Mouse (Mus musculus) kidney, adult 2 months (tissue): ENCODE measurements at regions not wholly inside any gene's neighbourhood (a gene's known extent, or its start where the extent isn't known, plus 50 kb on each side); places are given as distances from the start of the nearest gene placed in this dataset.

ENCODE experiments used
- DNase-seq: peaks from one replicate; pipeline ENCODE4 v3.0.0; 2021
- H3K27ac ChIP-seq: fragments of 200-500 bp; 2 replicates; pipeline ENCODE4 v1.5.1; 2012; ENCODE audit warnings: low read depth, low read length, control low read depth, inconsistent platforms; ENCODE audit not compliant: insufficient read depth
- H3K27me3 ChIP-seq: fragments of 200-500 bp; replicated peaks from 2 replicates; pipeline ENCODE4 v1.6.1; 2012; ENCODE audit warnings: mild to moderate bottlenecking, moderate library complexity, low read length, inconsistent platforms; ENCODE audit not compliant: control insufficient read depth, insufficient read depth
- H3K36me3 ChIP-seq: fragments of 200-500 bp; 2 replicates; pipeline ENCODE4 v1.6.1; 2012; ENCODE audit warnings: mild to moderate bottlenecking, moderate library complexity, low read length, inconsistent platforms; ENCODE audit not compliant: control insufficient read depth, insufficient read depth
- H3K4me1 ChIP-seq: fragments of 200-500 bp; 2 replicates; pipeline ENCODE4 v1.6.1; 2011; ENCODE audit warnings: low read length; ENCODE audit not compliant: control insufficient read depth, insufficient read depth
- H3K4me3 ChIP-seq: fragments of 200-500 bp; 2 replicates; pipeline ENCODE4 v1.5.1; 2011; ENCODE audit warnings: mild to moderate bottlenecking, low read depth, low read length, control low read depth; ENCODE audit not compliant: insufficient read depth
- CTCF ChIP-seq: fragments of 200-500 bp; conservative IDR thresholded peaks from 2 replicates; pipeline ENCODE4 v1.5.1; 2011; ENCODE audit warnings: low read depth, mild to moderate bottlenecking, control low read depth, low read length, moderate library complexity, mixed read lengths; ENCODE audit not compliant: insufficient read depth, insufficient read length
- POLR2A ChIP-seq: fragments of 200-500 bp; IDR thresholded peaks from one replicate; pipeline ENCODE4 v1.6.1; 2011; ENCODE audit warnings: low read depth, low read length, control low read depth
- WGBS: fragments of 180-500 bp; shearing (Covaris S2); methylation state at CpG from one replicate; pipeline ENCODE4 v1.1.7; 2018; 5-methylcytosine and 5-hydroxymethylcytosine counted together

DNA sequence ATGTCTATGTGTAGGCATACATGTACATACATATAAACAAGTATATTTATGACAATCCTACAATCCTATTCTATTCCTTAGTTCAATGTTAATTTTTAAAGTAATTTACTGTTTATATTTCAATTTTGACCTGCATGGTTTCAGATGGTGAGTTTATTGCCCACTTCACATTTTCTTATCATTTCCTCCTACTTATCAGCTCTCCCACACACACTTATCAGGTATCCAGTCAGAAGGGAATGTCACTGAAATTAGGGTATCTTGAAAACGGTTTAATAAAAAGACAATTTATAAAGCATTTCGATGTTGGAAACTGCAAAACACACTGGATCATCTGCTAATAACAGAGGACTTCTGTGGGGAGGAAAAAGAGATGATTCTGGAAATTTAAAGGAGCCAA lies 233.8 kb downstream of the Gm21750 start:
- Histone ChIP-seq H3K36me3 (no peaks in the 10 kb centered on the region), H3K27me3 (no peaks in the 10 kb centered on the region), H3K27ac (no peak overlapping the region), H3K4me3 (no peak overlapping the region), H3K4me1 (no peaks in the 10 kb centered on the region)
- WGBS, result 57% methylated on average over 2 of the region's 2 CpGs
- no peak for DNase-seq
- TF ChIP-seq CTCF, result no peak

GRCm38 (mm10) chr14:73895266-73895665 lies 234.2 kb downstream of the Gm21750 start:
- Histone ChIP-seq H3K4me1 (no peaks in the 10 kb centered on the region), H3K36me3 (no peaks in the 10 kb centered on the region), H3K27me3 (no peaks in the 10 kb centered on the region), H3K27ac (no peak overlapping the region), H3K4me3 (no peak overlapping the region)
- DNase-seq, result no peak
- TF ChIP-seq CTCF (no peak), POLR2A (no peak)
- 57% methylated on average over 3 of the region's 3 CpGs for WGBS

DNA sequence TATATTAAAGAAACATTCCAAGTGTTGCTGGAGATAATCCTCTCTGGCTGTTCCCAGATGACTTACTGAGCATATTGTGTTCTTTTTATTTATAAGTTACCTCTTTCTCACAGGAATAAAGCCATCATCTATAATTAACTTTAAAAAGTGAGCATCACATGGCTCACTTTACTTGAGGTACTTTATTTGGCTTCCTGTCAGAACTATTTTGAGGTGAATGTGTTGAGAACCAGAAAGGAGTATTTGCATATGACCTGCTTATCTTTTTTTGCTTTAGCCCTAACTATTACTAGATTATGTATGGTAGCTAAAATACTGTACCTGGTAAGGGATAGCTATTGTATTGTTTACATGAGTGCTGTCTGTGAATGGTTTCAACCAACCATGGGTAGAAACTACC lies 238.1 kb downstream of the Gm21750 start:
- TF ChIP-seq CTCF (no peak), POLR2A (no peak)
- H3K27ac ChIP-seq, result no peak overlapping the region
- no peak overlapping the region for H3K4me3 ChIP-seq
- no peaks in the 10 kb centered on the region for H3K4me1 ChIP-seq
- no peaks in the 10 kb centered on the region for H3K27me3 ChIP-seq
- H3K36me3 ChIP-seq, result no peaks in the 10 kb centered on the region
- no peak for DNase-seq

DNA sequence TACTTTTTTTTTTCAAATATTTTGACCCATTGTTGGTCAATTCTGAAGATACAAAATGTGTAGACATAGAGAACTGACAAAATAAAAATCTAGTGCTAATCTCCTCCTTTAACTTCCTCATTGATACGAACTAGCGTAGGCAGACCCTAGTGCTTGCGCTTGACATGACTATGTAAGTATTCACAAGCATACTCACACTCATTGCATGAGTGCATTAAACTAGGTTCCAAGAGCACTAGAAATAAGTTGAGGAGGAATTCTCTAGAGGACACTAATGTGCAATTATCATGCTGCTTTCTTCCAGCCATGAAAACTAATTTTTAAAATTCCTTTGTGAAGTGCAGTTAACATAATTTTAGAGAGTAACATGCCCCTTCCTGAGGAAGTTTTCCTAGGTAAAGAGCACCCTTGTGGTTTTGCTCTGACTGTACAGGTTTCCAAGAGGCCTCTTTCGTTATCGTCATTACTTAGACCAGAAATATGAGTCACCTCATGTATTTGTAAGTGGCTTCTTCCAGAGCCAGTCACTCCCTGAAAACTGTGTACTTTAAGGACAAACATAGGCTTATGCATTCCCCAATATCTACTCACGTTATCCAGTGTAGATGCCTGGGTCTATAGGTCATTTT lies 241.2 kb downstream of the Gm21750 start:
- Histone ChIP-seq H3K27me3 (no peaks in the 10 kb centered on the region), H3K4me3 (no peak overlapping the region), H3K4me1 (no peaks in the 10 kb centered on the region), H3K36me3 (no peaks in the 10 kb centered on the region), H3K27ac (no peak overlapping the region)
- 86% methylated on average over 6 of the region's 6 CpGs for WGBS
- DNase-seq, result no peak
- TF ChIP-seq CTCF (no peak), POLR2A (no peak)

GRCm38 (mm10) chr14:73913756-73914448 lies 252.9 kb downstream of the Gm21750 start:
- DNase-seq, result no peak
- WGBS, result 56% methylated on average over 5 of the region's 5 CpGs
- no peaks in the 10 kb centered on the region for H3K4me1 ChIP-seq

GRCm38 (mm10) chr14:73915990-73916389 lies 255.0 kb downstream of the Gm21750 start:
- DNase-seq, result no peak
- no peak overlapping the region for H3K27ac ChIP-seq
- no peaks in the 10 kb centered on the region for H3K4me1 ChIP-seq
- no peak for TF ChIP-seq POLR2A
- TF ChIP-seq CTCF, result no peak
- no peak overlapping the region for H3K4me3 ChIP-seq
- no peaks in the 10 kb centered on the region for H3K27me3 ChIP-seq
- no peaks in the 10 kb centered on the region for H3K36me3 ChIP-seq

More at GRCm38 (mm10) chr14:73913756-73914448, 252.9 kb downstream of the Gm21750 start:
- no peak overlapping the region for H3K27ac ChIP-seq
- H3K27me3 ChIP-seq, result no peaks in the 10 kb centered on the region
- H3K4me3 ChIP-seq, result no peak overlapping the region
- H3K36me3 ChIP-seq, result no peaks in the 10 kb centered on the region
- TF ChIP-seq CTCF (no peak), POLR2A (no peak)

DNA sequence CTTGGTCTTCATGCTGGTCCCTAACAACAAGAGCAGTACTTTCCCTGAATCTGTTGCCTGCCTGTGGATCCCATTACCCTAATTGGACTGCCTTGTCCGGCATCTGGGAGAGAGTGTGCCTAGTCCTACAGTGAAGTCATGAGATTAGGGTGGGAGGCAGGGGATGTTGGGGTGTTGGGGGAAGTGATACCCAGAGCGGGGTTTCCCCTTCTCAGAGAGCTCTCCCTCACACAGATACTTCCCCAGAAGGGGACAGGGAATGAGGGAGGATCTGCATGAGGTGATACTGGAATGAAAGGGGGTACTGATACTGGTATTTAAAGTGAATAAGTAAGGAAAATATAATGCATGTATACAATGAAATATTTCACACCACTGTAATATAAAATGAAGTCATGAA lies 270.1 kb downstream of the Gm21750 start:
- TF ChIP-seq POLR2A, result no peak
- no peak for TF ChIP-seq CTCF
- DNase-seq, result no peak
- no peak overlapping the region for H3K4me3 ChIP-seq
- no peaks in the 10 kb centered on the region for H3K4me1 ChIP-seq
- no peaks in the 10 kb centered on the region for H3K36me3 ChIP-seq
- H3K27ac ChIP-seq, result no peak overlapping the region
- H3K27me3 ChIP-seq, result no peaks in the 10 kb centered on the region
- WGBS, result 65% methylated on average over 2 of the region's 2 CpGs
